Mouse (Mus musculus): ENCODE data around the gene Gm3336.

The Gm3336 gene

DNA sequence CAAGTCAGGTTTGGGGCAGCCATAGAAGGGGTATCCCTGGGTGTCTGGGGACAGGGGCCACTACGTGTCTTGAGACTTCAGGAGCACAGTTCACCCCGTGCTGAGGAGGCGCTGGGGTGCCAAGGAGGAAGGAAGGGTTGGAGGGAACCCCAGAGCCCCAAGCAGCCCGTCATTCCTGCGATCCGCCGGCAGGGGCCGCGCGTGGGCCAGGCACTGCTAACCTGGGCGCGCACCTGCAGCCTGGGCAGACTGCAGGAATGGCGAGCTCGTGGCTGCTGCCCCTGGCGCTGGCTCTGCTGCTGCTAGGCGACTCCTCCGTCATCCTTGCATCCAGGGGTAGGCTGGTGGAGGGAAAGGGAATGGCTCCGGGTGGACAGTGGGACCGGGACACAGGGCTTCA, at the start of gene Gm3336:
Gene Gm3336 (plus strand): TSS at position 247 of the 400 bp plus-strand sequence.
- DNase-seq: peak; percentile 74

DNA sequence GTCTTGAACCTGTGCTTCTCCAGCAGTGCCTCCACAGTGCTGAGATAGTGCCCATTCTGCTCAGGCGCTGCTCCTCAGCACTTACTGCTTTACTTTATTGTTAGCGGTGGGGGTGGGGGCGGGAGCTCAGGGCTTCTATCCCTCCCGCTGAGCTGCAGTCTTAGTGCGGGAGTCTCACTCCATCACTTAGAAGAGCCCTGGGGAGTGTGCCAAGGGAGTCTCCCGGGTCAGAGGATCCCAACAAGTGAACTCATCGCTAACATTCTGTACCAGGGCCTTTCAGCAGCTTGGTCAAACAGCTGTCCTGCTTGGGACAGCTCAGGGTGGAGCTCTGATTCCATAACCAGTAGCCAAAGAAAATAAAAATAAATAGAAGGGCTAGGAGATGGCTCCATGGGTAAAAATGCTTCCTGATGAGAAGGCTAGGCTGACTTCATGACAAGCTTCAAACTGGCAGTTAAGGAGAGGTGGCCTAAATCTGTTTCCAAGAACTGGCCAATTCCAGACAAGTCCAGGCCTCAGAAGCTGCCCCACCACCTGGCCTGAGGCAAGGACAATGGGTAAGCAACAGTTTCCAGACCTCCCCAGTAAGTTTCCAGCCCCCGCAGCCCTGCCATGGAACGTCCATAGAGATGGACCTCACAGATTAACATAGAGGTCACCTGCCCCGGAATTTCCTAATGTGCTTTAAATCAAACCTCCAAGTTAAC, 46.6 kb upstream of the Gm3336 start:
- peak; percentile 51 for DNase-seq

DNA sequence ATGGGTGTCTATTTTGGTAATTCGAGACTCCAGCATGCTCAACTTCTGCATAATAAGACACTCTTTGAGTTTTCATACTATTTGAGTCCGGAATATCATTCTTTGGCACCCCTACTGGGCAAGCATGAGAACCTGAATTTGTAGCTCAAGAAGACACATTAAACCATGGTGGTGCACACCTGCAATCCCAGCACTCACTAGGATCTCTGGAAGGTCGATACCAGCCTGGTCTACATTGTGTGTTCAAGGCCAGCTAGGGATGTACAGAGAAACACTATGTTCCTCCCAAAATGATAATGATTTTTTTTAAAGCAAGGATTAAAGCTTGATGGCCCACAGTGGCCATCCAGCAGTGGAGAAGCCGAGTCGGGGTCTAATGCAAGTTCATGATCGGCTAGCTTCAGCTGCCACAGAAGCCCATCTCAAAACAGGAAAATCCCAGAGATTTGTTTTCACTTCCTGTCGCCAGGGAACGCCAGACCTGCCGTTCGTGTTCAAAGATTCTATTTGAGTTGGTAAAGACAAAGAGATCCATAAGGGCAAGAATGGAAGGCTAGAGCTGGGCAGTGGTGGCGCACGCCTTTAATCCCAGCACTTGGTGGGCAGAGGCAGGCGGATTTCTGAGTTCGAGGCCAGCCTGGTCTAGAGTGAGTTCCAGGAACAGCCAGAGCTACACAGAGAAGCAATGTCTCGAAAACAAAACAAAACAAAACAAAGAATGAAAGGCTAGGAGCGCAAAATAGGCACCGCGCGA, 45.8 kb upstream of the Gm3336 start:
- DNase-seq: no peak

DNA sequence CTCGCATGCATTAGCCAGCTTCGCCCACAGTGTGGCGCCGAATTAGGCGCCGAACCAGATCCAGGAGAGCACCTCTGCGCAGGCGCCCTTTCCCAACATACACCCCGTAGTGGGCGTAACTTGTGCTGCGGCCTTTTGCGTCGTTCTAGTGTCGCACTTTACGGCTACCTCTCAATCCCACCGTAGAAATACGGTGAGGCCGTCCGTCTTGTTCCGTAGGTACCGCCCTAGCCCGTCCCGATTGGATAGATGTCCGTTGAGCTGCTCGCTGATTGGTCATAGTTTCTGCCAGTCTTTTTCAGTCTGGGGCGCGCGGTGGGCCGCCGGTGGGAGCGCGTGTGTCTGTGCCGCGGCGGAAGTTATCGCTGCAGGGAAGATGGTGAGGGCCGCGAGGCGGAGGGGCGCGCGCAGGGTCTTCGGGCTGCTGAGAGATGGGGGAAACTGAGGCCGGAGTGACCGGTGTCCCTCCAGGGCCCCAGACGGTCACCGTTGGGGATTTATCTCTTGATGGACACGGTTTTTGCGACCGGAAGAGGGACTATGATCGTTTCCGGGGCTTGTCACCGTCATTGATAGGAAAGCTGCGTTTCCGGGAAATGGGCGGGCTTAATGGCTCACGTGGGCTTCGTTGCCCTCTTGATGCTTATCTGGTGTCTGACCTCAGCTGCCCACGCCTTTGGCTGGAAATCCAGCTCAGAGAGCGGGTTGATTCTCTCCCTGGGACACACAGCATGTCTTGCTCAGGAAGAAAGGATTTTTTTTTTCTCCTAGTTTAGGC, 45.1 kb upstream of the Gm3336 start, which contains the start of gene Lsm4:
Gene Lsm4 (plus strand): TSS at position 170 of the 778 bp plus-strand sequence.
- peak; percentile 98 for DNase-seq

DNA sequence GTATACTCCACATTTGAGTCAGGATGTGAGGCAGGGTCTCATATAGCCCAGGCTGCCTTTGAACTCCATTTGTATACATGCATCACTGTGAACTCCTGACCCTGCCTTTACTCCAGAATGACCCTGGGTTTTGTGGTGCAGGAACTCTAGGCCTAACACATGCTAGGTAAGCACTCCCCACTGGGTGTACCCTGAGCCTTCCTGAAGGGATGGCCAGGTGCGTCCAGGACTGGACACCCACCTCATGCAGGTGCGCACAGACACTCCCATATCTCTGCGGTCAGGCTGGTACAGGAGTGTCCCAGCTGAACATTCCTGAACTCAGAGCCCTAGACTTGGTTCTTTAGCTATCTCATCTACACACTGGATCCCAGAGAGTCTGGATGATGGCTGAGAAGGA, 44.2 kb upstream of the Gm3336 start:
- peak; percentile 59 for DNase-seq

DNA sequence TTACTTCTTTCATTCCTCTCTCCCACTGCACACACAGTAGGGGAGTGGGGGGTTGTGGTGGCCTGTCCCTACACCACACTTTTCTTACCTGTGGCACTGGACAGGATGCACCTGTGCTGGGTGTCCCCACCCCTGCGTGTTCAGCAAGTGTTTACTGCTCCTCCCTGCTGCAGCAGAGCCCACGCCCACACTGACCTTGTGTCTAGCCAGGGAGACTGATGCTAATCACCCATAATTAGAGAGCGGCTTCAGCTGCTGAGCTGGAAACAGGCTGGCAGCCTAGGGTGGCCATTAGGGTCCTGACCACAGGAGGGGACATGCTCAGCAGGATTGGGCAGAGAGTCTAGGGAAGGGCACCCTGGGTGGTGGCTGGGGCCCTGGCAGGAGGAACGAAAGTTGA, 43.6 kb upstream of the Gm3336 start:
- DNase-seq: peak; percentile 57

DNA sequence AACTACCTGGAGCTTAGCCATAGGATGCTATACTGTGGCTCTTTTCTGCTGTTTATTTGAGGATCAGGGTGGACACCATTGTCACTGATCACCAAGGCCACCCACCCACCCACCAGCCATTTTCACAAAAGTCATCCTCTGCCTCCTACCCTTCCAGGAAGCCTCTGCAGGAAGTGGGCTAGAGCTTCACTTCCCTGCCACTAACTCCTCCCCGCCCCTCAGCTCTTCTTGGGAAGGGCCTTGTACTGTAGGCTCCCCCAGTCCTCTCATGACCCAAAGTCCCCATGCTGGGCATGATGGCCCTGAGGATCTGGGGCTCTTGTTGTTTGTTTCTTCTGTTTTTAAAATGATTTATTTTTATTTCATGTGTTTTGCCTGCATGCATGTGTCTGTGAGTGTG, 43.0 kb upstream of the Gm3336 start:
- no peak for DNase-seq

DNA sequence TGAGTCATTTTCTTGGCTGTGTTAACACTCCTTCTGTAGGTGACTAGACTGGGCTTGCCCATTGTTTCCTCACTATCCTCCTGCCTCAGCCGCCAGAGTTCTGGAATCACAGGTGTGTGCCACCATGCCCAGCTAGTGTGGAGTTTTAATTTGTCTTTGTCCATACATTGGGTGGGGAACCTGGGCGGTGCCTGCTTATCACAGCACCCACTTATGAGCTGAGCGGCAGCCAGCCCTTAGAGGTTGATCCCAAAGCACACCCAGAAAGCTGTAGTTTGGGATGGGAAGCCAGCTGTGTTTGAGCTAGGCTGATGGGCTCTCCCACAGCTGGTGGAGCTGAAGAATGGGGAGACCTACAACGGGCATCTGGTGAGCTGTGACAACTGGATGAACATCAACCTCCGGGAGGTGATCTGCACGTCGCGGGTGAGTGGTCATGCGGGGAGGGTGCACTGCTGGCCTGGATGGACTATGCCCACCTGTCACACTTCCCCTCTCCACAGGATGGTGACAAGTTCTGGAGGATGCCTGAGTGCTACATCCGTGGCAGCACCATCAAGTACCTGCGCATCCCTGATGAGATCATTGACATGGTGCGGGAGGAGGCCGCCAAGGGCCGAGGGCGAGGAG, 40.8 kb upstream of the Gm3336 start:
- DNase-seq: no peak

DNA sequence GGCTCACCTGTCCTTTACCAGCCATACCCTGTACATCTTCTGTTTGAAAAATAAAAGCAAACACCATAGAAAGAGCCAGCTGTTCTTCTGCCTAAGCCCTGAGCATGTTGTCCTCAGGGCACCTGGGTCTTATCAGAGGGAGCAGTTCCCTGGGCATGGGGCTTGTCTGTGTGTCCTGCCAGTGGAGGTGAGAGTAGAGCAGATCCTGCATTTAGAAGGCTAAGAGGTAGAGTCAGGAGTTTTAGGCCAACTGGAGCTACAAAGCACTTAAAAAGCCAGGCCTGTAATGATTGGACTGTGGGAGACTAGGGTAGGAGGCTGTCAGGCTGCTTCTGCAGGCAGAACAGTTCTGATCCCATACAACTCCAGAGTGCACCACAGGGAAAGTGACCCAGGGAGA, 39.7 kb upstream of the Gm3336 start:
- DNase-seq: no peak

DNA sequence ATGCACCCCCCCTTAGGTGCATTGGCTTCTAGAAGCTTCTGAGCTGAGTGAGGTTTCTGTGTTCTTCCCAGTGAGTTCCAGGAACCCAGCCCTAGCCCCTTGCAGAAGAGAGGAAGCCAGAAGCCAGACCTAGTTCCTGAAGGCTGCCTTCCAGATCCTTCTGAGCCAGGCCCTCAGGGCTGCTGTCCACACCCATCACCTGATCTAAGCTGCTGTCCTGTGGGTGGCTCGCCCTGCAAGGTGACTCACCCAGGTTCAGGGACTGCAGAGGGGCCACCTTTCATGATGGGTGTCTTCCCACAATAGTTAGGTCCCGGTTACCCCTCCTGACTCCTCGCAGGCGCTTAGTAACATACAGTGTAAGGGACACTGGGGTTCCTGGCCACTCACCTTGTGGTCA, 38.9 kb upstream of the Gm3336 start:
- no peak for DNase-seq

DNA sequence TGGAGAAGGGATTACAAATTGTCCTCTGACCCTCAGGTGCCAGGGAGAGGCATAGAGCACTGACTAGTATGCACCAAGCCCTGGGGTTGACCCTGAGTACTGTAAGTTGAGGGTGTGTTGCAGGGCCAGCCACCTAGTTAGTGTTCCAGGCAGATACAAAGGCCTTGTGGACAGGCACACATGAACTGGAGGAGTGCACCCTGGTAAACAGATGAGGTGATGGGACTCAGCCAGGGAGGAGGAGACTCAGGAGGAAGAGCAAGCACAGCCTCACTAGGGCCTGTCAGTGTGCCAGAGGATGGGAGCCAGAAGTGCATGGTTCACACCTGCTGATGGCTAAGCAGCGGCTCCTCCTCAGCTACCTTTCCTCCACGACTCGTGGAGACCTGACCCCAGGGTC, 38.3 kb upstream of the Gm3336 start:
- no peak for DNase-seq

DNA sequence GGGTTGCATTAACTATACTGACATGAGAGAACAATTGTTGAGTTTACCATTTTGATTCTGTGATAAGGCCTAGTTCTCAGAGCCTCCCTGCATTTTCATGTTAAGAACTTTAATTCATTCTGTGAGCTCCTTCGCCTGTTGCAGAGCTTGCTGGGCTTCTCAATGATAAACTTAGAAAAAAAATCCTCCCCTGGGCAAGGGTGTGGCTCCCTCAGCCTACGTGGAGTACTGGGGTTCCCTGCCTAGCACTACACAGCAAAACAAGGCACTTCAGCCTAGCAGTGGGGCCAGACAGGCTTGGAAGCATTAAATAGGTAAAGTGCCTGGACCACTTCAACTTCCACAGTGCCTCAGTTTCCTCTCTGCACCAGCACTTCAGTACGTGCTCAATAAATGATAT, 36.9 kb upstream of the Gm3336 start:
- DNase-seq: no peak

DNA sequence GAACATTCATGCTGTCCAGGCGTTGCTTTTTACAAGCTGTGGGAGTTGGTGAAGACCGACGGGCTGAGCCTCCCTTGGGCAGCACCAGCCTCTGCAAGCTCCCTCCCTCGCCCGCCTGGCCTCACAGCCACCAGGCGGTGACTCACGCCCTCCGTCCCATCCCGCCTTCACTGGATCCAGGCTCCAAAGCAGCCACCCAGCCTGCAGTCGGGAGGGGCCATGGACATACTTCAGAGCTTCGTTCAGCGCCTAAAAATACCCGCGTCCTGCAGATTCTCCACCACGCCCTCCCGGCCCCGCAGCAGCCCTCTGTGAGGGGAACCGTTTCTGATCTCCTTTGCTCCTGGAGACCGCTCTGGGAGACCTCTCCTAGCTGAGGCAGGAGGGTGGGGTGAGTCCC, 36.1 kb upstream of the Gm3336 start:
- DNase-seq: no peak

DNA sequence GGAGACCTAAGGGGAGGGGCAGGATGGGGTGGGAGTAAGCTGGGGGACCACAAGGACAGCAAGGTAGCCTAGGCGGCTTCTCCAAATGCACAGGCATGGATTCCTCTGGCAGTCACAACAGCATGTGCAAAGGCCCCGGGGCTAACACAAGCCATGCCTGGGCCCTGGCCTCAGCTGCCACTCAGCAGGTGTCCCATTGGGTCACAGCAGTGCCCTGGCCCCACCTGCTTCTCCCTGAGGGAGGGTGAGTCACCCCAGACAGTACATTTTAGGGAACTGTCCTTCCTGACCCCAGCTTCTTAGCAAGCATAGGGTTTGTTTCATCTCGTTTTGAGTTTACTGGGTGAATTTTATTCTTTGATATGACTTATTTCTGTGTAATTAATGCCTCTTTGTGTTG, 35.7 kb upstream of the Gm3336 start:
- DNase-seq: no peak

DNA sequence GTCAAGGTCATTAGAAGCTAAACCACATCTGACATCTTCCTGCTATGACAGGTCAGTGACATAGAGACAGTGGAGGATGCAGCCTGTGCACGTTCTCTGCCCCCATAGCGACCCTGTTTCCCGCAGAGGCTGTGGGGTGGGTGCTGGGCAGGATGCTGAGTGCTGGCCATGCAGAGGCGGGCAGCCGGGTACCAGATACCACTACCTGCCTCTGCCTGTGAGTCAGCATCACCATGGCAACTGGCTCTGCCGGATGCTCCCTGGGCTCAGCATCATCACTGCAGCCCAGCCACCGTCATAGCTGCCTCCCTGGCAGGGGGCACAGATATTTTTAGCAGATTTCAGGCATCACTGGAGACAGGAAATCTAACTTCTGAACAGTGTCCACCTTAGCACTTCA, 34.1 kb upstream of the Gm3336 start:
- DNase-seq: no peak

DNA sequence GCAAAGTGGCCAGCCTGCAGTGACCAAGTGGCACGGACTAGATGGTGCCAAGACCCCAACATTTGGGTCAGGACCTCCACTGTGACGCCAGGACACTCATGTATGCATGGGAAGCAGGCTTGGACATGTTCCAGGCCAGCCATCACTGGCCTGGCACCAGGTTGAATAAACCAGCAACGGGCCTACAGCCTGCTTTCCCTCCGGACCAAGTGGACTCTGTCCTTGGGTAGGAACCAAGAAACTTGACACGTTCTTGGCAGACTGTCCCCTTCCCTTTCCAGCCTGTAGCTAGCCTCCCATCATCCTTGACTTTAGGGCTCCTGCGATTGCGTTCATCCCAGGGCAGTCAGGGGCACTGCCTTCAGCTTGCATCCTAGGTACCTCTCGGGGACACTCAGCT, 30.8 kb upstream of the Gm3336 start:
- no peak for DNase-seq

DNA sequence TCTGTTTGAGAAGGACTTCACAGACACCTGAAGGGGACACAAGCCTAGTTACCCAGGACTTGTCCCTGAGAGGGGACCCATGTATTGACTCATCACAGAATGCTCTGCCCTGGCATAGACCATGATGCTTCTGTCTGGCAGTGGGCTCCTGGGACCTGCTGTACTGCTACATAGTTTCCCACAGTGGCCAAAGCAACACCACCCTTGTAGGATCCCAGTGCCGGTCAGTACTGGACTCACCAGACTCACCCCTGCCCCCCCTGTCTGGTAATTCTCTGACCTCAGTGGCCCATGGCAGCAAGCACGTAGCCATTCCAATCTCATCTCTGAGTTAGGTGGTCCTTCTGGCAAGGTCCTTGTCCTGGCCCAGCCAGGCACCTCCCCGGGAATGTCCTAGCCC, 30.2 kb upstream of the Gm3336 start:
- DNase-seq: no peak

DNA sequence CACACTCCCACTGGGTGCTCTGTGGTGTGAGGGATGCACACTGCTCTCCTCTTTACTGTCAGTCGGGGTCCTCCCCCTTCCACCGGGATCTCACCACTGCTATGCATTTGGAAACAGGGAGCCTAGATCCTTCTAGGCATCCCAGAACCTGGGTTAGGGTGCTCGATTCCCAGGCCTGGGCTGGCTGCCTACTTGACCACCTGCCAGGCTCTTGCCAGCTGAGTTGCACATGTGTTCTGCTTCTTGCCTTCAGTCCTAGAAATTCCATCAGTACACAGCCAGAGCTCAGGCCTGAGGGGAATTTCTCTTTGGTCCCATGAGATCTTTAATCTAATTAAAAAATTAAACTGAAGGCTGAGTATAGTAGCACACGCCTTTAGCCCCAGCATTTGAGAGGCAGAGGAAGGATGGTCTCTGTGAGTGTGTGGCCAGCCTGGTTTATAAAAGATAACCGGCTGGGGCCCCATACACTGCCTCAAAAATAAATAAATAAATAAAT, 28.4 kb upstream of the Gm3336 start:
- no peak for DNase-seq

DNA sequence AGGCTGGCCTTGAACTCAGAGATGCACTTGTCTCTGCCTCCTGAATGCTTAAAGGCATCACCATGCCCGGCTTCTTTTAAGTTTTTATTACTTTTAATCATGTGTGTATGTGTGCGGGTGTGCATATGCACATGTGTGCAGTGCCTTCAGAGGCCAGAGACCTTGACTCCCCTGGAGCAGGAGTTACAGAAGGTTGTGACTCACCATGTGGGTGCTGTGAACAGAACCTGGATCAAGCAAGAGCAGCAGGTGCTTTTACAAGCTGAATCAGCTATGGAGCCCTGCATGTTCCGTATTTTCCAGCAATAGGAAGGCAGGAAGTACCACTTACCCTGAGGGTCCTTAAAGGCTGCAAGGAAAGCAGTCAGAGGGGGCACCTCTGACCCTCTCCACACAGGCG, 27.1 kb upstream of the Gm3336 start:
- DNase-seq: no peak

DNA sequence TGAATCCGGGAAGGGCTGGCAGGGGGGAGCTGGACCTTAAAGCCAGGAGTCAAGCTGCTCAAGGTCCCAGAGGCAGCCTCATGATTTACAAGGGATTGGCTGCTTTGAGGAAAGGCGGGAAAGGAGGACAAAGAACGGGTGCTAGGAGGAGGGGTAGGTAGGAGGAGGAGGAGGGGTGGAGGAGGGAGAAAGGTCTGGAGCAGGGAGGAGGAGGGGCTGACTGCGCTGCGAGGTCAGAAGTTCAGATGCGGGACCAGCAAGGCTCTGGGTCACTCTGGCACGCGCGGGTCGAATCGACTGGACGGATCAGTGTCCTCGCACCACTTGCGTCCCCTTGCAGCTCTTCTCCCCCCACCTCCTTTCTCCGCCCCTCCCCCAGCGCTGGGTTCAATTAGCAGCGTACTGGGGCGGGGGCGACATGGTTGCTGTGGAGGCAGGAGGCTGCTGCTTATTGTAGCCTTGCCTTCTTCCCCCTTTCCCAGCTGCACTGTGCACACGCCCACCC, 26.6 kb upstream of the Gm3336 start:
- DNase-seq: peak; percentile 38

DNA sequence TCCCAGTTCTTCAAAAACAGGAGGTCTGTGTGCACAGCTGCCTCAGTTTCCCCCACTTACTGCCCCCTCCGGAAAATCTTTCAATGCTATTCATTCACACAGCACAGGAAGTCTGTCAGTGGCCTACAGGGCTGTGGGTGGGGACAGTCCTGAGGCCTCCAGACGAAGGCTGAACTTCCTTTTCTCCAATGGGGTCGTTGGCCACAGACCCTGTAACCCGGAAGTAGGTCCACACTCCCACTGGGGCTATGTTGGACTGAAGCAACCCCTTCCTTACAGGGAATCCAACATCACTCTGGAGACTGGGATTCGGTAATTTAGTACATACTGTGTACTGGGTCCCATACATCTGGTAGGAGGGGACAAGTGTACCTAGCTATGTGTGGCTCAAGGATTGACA, 24.7 kb upstream of the Gm3336 start:
- DNase-seq: no peak

DNA sequence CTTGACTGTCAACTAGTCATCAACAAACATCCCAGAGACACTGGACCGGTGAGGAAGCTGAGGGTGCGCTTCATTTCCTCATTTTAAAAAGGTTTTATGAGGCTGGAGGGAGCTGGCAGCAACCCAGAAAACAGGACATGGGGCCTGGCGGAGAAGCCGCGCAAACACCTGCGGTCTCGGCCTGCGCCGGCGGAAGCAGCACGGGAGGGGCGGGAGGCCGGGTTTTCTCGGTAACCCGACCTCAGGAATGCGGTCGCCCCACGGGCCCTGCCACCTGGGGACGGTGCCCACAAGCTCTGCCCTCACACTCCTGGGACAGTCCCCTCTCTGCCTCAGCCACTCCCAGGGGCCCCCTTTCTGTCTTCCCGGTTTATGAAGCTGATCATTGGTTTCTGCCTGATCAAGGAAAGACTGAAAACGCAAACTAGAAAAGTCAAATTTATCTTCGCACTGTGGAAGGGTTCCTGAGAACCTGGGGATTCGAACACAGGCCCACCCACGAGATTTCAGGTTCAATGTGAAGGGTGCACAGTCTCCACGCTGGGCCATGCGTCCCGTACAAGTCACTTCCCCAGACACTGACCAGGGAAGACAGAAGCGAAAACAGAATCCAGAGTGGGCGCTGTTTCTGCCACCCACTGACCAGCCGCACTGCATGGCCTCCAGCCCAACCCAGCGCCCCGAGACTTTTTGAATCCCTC, 22.9 kb upstream of the Gm3336 start:
- no peak for DNase-seq
